Mouse (Mus musculus) lung, postnatal 0 days (tissue): Measurements from ENCODE around the gene Arfgef2. TPM values are rescaled to one million over a fixed set of nuclear protein-coding genes. Genes with fewer than 3 reads are reported as not detected.
"Not testable (repeated sequence)": the region's sequence is repeated elsewhere in the genome, so short reads cannot be mapped to it uniquely, and the experiment has no call there.

Experiments used
- ATAC-seq: fragments of 200-750 bp; cut with Nextera tagmentation; 2 replicates; pipeline ENCODE4 v1.8.0; 2017; ENCODE audit warnings: moderate library complexity
- DNase-seq: peaks from one replicate; pipeline ENCODE4 v3.0.0-alpha.2; 2016; ENCODE audit warnings: low spot score
- H3K27ac ChIP-seq: fragments of 300-500 bp; sonication (generic); 2 replicates; pipeline ENCODE4 v1.5.1; 2014; ENCODE audit warnings: antibody characterized with exemption, mild to moderate bottlenecking, low read length, mixed read lengths
- H3K27me3 ChIP-seq: fragments of 300-500 bp; sonication (generic); replicated peaks from 2 replicates; pipeline ENCODE4 v1.6.1; 2014; ENCODE audit warnings: low read length, mixed read lengths; ENCODE audit not compliant: insufficient read depth
- H3K36me3 ChIP-seq: fragments of 300-500 bp; sonication (generic); 2 replicates; pipeline ENCODE4 v1.6.1; 2014; ENCODE audit warnings: low read length, mixed read lengths; ENCODE audit not compliant: insufficient read depth
- H3K4me1 ChIP-seq: fragments of 300-500 bp; sonication (generic); 2 replicates; pipeline ENCODE4 v1.6.1; 2014; ENCODE audit warnings: antibody characterized with exemption, low read depth, low read length, mixed read lengths; ENCODE audit not compliant: insufficient read depth
- H3K4me2 ChIP-seq: fragments of 300-500 bp; sonication (generic); replicated peaks from 2 replicates; pipeline ENCODE4 v1.6.1; 2014; ENCODE audit warnings: low read depth, mild to moderate bottlenecking, low read length, moderate library complexity, mixed read lengths
- H3K4me3 ChIP-seq: fragments of 300-500 bp; sonication (generic); 2 replicates; pipeline ENCODE4 v1.5.1; 2014; ENCODE audit warnings: low read depth, low read length
- H3K9ac ChIP-seq: fragments of 300-500 bp; sonication (generic); replicated peaks from 2 replicates; pipeline ENCODE4 v1.6.1; 2014; ENCODE audit warnings: low read depth, mild to moderate bottlenecking
- H3K9me3 ChIP-seq: fragments of 300-500 bp; sonication (generic); 2 replicates; pipeline ENCODE4 v1.6.1; 2016; ENCODE audit warnings: low read length, mixed read lengths
- CTCF ChIP-seq: IDR thresholded peaks from 2 replicates; pipeline ENCODE4 v1.5.1; 2016; ENCODE audit warnings: antibody characterized with exemption, mild to moderate bottlenecking
- EP300 ChIP-seq: IDR thresholded peaks from 2 replicates; pipeline ENCODE4 v1.6.1; 2016; ENCODE audit warnings: antibody characterized with exemption, mild to moderate bottlenecking, control low read depth
- WGBS: fragments of 180-500 bp; shearing (Covaris S2); extraction: QIAGEN DNeasy Blood & Tissue Kit; methylation state at CpG from one replicate; pipeline ENCODE4 v1.1.7; 2014; 5-methylcytosine and 5-hydroxymethylcytosine counted together
- polyA plus RNA-seq: library from polyadenylated mRNA; unstranded; fragments of >200 nt; fragmentation: Nextera tagmentation; extraction: Ambion mirVana; gene quantifications from 2 replicates; pipeline ENCODE4 v1.2.1, GENCODE M21; 2015

Gene Arfgef2
- polyA plus RNA-seq, 1 experiment from 2014 or later: 6.2 TPM

- no peak overlapping the region for H3K27ac ChIP-seq
- peak overlapping the region; percentile 67 for H3K4me3 ChIP-seq
- TF ChIP-seq CTCF (0 out of 2 replicates have a peak, but pooled peaks have one; percentile 11), EP300 (no peak)
- no peaks in the 10 kb centered on the region for H3K27me3 ChIP-seq
- under 1% methylated on average over 35 of the region's 35 CpGs for WGBS
- ATAC-seq: peak; percentile 99
- peak; percentile 95 for DNase-seq
- H3K36me3 ChIP-seq: no peaks in the 10 kb centered on the region
- 0 out of 2 replicates have a peak, but pooled peaks cover 4% of the 10 kb centered on the region for H3K4me1 ChIP-seq
- H3K9ac ChIP-seq: peak overlapping the region; percentile 51
- H3K9me3 ChIP-seq: no peaks in the 10 kb centered on the region
- H3K4me2 ChIP-seq: peak overlapping the region; percentile 91
Measured at GRCm38 (mm10) chr2:166786353-166787004, 18.9 kb upstream of the Arfgef2 start.

DNA sequence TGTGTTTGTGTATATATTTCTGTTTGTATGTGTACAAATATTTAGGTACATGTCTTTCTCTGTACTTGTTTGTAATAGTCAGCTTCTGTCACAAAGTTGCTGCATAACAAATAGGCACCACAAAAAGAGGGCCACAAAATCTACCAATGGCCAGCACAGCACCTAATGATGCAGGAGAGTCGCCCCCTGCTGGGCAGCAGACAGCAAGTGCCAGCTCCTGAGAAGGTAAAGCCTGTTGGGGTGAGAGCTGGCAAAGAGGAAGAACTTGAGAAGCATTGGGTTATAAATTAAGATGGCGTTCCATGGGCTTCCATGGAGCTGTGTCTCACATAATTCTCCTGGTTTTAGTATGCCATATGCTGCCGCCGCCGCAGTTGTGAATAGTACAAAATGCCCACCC is 13.7 kb upstream of the Arfgef2 start:
- no peak for ATAC-seq
- WGBS: 74% methylated on average over 5 of the region's 5 CpGs
- no peak for DNase-seq
- Histone ChIP-seq H3K9ac (no peak overlapping the region), H3K27ac (no peak overlapping the region), H3K9me3 (no peaks in the 10 kb centered on the region), H3K36me3 (no peaks in the 10 kb centered on the region), H3K27me3 (no peaks in the 10 kb centered on the region), H3K4me2 (no peak overlapping the region), H3K4me1 (no peaks in the 10 kb centered on the region), H3K4me3 (no peak overlapping the region)
- peak; percentile 44 for TF ChIP-seq CTCF
- no peak for TF ChIP-seq EP300

DNA sequence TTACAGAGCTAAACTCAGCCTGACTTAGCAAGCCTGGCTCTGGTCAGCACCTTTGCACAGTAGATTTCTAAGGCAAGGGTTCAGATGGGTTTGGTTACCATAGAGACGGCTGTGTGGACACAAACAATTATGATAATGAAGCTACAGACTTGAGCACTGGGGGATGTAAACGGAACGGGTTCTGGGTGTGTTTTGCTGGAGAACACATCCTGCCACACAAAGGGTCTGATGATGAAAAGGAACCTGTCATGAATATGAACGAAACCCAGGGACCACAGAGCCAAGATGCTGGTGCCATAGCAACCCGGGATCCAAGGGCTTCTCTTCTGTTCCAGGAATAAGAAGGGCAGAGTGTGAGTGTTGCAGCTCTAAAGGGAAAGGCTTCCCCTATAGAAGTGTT is 13.0 kb upstream of the Arfgef2 start, which contains the start of gene Trp53rkb:
Gene Trp53rkb, plus strand, starts transcription at position 177 of the 400 bp plus-strand sequence.
- Histone ChIP-seq H3K4me3 (peak within 1 kb of the TSS; percentile 69), H3K9ac (peak within 1 kb of the TSS; percentile 84), H3K4me1 (no peaks in the 10 kb centered on the region), H3K27me3 (no peaks in the 10 kb centered on the region), H3K27ac (peak within 1 kb of the TSS; percentile 73), H3K4me2 (peak within 1 kb of the TSS; percentile 80), H3K36me3 (no peaks in the 10 kb centered on the region), H3K9me3 (no peaks in the 10 kb centered on the region)
- TF ChIP-seq EP300 (no peak), CTCF (no peak)
- 71% methylated on average over 5 of the region's 5 CpGs for WGBS
- no peak for ATAC-seq
- no peak for DNase-seq

DNA sequence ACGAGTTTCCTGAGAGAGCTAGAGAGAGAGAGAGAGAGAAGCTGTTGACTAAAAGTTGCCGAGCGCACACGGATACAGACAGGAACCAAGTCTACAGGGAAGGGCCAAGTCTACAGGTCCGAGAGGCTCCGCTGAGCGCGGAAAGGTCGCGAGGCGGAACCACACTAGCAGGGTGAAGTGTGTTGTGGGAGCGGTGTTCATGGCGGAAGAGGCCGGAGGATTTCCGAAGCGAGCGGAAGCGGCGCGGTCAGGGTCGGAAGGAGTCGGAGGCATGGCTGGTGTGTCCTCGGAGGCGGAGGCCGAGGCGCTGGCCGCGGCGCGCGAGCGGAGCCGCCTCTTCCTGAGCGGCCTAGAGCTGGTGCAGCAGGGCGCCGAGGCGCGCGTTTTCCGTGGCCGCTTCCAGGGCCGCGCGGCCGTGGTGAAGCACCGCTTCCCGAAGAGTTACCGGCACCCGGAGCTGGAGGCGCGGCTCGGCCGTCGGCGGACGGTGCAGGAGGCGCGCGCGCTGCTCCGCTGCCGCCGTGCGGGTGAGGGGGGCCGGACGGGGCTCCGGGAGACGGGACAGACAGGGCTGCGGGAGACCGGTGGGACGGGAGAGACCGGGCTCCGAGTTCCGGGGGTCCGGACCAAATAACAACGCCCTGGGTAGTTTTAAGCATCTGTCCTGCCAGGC is 11.7 kb upstream of the Arfgef2 start:
- peak; percentile 86 for DNase-seq
- H3K4me1 ChIP-seq, H3K36me3 ChIP-seq, H3K9me3 ChIP-seq, H3K27me3 ChIP-seq: not testable (repeated sequence)
- Histone ChIP-seq H3K27ac (peak overlapping the region; percentile 73), H3K4me3 (peak overlapping the region; percentile 69), H3K9ac (peak overlapping the region; percentile 84), H3K4me2 (peak overlapping the region; percentile 80)
- WGBS: under 1% methylated on average over 54 of the region's 76 CpGs
- ATAC-seq: peak; percentile 97

DNA sequence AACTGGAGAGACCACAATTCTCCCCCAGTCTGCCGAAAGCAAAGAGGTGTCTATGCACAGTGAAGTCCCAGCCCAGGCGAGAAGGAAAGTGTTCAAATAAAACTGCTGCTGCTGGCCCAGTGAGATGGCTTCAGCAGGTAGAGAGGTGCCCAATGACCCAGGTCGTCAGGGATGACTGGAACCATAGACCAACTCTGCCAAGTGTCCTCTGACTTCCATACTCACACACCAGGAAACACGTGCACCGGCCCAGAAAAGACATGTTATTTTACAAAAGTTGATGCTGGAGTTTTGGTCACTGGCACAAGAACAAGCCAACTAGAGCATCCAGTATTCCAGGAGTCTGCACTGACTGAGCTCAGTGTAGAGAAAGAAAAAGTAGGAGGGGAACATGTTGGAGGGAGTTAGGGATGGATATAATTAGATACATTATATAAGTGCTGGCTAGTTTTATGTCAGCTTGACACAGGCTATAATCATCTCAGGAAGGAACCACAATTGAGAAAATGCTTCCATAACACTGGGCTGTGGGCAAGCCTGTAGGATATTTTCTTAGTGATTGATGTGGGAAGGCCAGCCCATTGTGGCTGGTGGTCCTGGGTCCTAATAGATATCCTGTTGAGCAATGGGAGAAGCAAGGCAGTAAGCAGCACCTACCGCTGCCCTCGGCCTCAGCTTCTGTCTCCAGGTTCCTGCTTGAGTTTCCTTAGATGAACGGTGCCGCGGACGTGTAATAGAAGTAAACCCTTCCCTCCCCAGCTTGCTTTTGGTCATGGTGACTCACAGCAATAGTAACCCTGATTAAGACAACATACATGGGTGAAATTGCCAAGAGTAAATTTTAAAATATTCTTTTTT is 5.5 kb upstream of the Arfgef2 start:
- ATAC-seq: no peak
- TF ChIP-seq CTCF: no peak
- no peak for TF ChIP-seq EP300
- Histone ChIP-seq H3K9ac (no peak overlapping the region), H3K4me1 (no peaks in the 10 kb centered on the region), H3K36me3 (no peaks in the 10 kb centered on the region), H3K27me3 (no peaks in the 10 kb centered on the region), H3K27ac (no peak overlapping the region), H3K4me3 (no peak overlapping the region), H3K9me3 (no peaks in the 10 kb centered on the region), H3K4me2 (no peak overlapping the region)
- 73% methylated on average over 11 of the region's 11 CpGs for WGBS
- no peak for DNase-seq

DNA sequence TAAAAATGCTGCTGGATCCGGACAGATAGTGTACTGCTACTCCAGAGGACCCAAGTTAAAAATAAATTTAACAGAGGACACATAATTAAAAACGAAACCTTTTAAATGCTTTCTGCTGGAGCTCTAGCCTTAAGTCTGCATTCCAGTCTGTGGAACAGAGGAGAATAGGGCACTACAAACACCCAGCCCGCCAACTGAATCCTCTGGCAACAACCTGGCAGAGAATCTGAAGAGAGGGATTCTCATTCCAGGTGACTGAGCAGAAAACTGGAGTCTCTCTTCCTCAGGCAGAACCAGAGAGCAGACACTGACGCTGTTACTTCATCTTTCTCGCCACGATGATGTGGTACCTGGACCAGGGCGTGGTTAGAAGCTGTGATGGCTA is 4.9 kb upstream of the Arfgef2 start:
- Histone ChIP-seq H3K4me1 (no peaks in the 10 kb centered on the region), H3K4me3 (no peak overlapping the region), H3K9me3 (no peaks in the 10 kb centered on the region), H3K27me3 (no peaks in the 10 kb centered on the region), H3K9ac (no peak overlapping the region), H3K36me3 (no peaks in the 10 kb centered on the region), H3K4me2 (no peak overlapping the region), H3K27ac (no peak overlapping the region)
- TF ChIP-seq CTCF (no peak), EP300 (no peak)
- DNase-seq (no peak), ATAC-seq (no peak)
- 86% methylated on average over 7 of the region's 7 CpGs for WGBS
